Mouse (Mus musculus) C2C12 (cell line): Measurements from ENCODE around the gene Stmnd1.

Source experiments
- CEBPB ChIP-seq: IDR thresholded peaks from one replicate; pipeline ENCODE4 v1.6.1; 2011; ENCODE audit warnings: low read depth, mild to moderate bottlenecking, control low read depth, moderate library complexity
- CTCF ChIP-seq: IDR thresholded peaks from one replicate; pipeline ENCODE4 v1.5.1; 2011; ENCODE audit not compliant: control insufficient read depth, insufficient read depth, insufficient read length
- FOSL1 ChIP-seq: IDR thresholded peaks from one replicate; pipeline ENCODE4 v1.8.0; 2011; ENCODE audit warnings: mild to moderate bottlenecking, low read length; ENCODE audit not compliant: poor library complexity, insufficient read depth, severe bottlenecking
- MAX ChIP-seq: IDR thresholded peaks from one replicate; pipeline ENCODE4 v1.6.1; 2011; ENCODE audit warnings: mild to moderate bottlenecking, control low read depth
- MYOD1 ChIP-seq: IDR thresholded peaks from one replicate; pipeline ENCODE4 v1.6.1; 2011; ENCODE audit warnings: low read depth; ENCODE audit not compliant: control insufficient read depth, insufficient read length
- MYOG ChIP-seq: IDR thresholded peaks from one replicate; pipeline ENCODE4 v1.6.1; 2011; ENCODE audit not compliant: control insufficient read depth, insufficient read length; ENCODE audit errors: extremely low read depth
- USF1 ChIP-seq: IDR thresholded peaks from one replicate; pipeline ENCODE4 v1.6.1; 2011; ENCODE audit warnings: low read depth, mild to moderate bottlenecking, control low read depth, moderate library complexity

- TF ChIP-seq CTCF (no peak), MYOD1 (no peak), MAX (no peak), MYOG (no peak), USF1 (no peak), FOSL1 (no peak), CEBPB (no peak)
Measured at GRCm38 (mm10) chr13:46227486-46227885, 46.0 kb upstream of the Stmnd1 start.
